Mouse (Mus musculus) frontal cortex, postnatal 14 days (tissue): Measurements from ENCODE around the gene Ccl8.

Experiments
- DNase-seq, 2 experiments: peaks; one replicate each; pipeline ENCODE4 v3.0.0; 2022; ENCODE audit warnings: low spot score in 2 of 2

Ccl8 gene

DNA sequence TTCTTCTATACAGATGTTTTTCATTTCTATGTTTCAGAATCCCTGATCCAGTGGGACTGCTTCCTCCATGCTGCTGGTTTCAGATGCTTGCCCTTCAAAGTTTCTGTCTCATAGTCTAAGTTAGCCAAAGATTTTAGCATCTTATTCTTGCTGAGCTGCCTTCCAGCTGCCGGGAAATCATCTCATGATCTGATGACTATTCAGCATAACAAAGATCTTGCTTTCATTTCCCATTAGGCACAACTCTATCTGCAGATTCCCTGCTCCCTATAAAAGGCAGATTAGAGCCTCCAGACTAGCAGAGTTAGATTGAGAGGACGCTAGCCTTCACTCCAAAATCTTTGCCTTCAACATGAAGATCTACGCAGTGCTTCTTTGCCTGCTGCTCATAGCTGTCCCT is at the start of gene Ccl8:
TSS of gene Ccl8 (plus strand) at position 301 of the 400 bp plus-strand sequence.
- DNase-seq: no peak

DNA sequence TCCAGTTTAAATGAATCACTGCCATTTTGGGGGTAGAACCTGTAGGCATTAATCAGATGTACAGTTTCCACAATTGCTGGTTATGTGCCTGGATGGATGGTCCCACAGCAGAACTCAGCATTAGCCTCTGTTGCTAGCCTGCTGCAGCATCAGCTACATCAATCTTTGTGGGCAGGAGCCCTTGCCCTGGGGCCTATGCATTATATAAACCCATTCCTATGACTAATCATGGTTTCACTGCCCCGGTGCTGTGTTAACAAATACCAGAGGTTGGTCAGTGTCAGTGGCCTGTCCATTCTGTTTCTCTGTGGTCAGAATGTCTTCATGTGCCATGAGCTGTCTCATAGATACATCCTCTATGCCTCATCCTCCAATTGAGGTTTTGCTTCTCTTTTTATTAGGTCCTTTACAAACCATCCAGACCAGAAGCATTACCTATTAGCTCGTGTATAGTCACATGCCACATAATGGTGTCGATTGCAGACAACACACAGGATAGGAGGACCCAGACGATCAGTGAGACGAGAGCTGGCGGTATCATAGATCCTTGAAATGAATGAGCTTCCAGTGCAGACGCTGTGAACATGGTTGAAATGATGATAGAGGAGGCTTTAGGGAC is 47.9 kb upstream of the Ccl8 start:
- no peak for DNase-seq

DNA sequence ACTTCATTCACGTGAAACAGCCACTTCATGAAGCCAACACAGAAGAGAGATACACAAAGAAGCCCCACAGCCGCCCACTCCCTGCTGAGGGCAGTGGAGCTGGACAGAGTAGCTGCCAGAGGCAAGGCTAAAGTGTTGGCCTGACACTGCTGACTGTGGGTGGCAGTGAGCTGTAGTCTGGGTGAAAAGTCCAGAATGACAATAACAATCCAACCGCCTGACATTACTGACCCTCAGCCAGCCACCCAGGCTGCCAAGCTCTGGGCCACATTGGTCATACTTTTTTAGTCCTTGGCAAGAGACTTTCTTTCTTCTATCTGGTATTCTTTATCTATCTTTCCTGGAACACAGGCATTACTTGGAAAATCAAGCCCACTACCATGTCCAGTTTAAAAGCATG is 43.9 kb upstream of the Ccl8 start:
- no peak for DNase-seq

DNA sequence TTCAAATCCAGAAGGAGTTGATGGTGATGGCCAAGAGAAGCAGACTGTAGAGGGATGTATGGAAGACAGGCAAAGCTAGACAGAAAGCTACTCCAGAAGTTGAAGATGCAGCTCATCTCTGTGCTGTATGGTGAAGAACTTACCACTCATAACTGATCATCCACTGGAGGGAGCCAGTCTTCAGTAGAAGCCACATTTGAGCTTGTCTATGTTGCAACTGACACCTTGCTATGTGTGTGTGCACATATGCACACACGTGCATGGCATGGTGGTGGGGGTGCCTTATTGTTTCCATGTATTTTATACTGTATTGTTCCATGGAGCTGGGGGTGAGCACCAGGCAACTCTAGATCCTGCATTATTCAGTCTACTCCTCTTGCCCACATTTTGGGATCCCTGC is 42.6 kb upstream of the Ccl8 start:
- no peak for DNase-seq

DNA sequence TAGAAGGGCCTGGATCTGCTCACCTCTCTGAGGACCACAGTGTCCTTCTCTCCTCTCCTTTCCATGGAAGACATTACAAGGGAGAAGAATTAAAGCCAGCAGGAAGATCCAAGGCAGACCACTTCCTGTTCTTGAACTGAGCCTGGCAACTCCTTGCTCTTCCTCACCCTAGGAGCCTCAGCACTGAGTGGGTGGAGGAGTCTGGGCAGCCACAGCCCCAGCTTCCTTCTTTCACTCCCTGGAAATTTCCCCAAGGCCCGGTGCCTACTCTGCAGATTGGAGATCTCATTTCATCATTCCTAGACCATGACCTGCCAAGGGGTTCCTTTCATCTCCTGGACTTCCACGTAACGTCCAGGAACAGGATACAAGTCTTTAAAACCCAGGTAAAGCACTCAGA is 42.0 kb upstream of the Ccl8 start:
- no peak for DNase-seq

DNA sequence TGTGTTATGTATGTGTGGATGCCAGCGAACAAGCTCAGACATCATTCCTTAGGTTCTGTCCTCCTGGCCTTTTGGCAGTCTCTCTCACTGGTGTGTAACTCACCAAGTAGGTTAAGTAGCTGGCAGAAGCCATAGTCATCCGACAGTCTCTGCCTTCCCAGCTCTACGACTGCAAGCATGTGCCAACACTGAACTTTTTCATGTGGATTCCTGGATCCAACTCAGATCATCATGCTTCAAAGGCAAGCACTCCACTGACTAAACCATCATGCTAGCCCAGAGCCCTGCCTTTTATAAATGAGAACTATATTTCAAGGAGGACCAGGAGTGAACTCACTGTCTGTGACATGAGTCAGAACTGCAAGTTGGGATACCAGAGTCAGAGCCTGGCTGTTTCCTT is 41.3 kb upstream of the Ccl8 start:
- no peak for DNase-seq

DNA sequence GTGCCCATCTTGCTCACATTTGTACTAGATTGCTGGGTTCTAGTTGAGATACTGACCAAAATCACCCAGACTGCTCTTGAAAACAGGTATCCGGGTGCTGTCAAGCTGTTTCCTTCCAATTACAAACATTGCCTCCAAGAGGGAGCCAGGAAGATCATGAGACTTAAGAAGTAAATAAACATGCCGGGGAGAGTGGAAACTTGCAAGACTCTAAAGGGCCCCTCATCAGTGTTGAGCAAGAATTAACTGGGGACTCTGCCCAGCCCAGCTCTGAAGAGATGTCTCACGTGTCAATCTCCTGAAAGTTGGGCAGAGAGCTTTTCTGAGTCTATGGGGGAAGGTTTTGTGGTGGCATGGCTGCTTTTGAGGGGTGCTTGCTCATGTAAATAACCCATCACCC is 38.0 kb upstream of the Ccl8 start:
- no peak for DNase-seq

- DNase-seq: no peak
Measured at GRCm38 (mm10) chr11:82078136-82078730, 36.8 kb upstream of the Ccl8 start.

DNA sequence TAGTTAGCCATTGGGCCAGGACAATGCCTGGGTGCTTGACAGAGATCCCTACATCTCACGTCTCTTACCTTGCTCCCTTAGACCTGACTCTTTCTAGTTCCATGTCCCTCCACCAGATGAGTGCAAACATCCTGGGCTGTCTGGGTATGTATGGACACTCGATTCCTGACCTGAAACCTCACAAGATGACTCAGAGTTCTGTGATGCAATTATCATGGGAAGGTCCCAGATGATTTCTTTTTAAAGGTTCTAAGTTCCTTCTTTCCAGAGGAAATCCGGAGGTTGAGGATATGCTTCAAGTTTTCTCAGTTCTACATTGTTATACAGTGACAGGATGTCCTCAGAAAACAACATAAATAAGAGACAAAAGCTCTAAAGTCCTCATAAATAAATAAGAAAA is 34.1 kb upstream of the Ccl8 start:
- DNase-seq: no peak

DNA sequence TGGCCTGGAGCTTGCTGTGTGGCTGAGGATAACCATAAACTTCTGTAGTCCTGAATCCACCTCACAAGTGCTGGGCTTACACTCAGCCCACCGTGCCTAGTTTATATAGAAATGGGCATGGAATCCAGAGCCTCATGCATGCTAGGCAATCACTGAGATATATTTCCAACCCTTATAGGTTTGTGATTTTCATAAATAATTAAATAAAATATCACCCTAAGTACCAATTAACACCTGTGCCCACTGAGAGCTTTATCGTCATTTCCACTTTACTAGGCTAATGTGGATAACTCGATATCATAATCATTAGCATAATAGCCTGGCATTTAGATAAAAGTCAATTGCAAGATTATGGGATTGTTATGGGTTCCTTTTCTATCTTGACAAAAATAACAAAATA is 30.6 kb upstream of the Ccl8 start:
- DNase-seq: no peak

DNA sequence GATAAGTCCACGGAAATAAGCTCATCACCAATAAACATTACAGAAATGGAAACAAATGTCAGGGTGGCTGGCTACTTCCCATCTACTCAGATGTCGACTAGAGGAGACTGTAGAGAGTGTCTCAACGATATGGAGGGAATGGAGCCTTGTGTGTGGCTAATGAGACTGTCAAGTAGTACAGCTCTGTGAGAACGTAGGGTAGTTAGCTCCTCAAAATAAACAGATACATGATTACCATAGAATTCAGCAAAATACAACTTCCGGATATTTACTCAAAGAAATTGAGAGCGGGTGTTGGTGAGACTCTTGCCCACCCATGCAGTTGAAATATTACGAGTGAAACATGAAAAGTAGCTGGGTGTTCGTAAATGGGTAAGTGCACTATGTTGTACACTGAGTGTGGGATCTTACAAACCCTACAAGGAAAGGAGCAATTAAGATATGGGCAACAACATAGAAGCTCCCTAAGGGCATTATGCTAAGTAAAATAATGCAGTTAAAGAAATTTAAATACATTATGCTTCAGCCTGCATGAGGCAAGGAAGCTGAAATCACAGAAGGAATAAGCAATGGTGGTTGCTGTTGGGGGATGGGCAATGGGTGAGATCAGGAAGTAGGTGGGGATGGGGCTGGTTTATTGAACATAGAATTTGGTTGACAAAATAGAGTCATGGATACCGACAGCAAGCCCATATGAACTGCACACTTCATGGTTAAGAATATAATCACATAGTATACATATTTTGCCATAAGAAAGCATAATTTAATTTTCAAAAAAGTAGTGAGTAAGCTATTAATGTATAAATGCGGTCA is 15.3 kb upstream of the Ccl8 start:
- no peak for DNase-seq

- DNase-seq: no peak
Measured at GRCm38 (mm10) chr11:82101087-82101486, 13.9 kb upstream of the Ccl8 start.

GRCm38 (mm10) chr11:82101529-82101928 is 13.5 kb upstream of the Ccl8 start, which contains the start of gene Ccl12:
Gene Ccl12, plus strand, starts transcription at chr11:82101845.
- DNase-seq: no peak

DNA sequence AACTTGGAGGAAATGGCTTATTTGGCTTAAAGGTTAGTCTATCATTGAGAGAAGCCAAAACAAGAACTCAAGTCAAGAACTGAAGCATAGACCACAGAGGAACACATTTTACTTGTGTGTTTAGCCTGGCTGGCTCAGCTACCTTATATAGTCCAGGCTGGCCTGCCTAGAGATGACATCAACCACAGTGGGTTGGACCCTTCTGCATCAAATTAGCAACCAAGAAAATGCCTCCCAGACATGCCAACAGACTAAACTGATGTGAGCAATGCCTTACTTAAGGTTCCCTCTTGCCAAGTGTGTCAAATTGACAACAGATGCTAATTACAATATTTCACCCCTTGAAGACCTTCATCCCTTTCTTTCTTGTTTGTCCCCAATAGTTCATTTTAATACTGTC is 5.4 kb upstream of the Ccl8 start:
- DNase-seq: no peak

DNA sequence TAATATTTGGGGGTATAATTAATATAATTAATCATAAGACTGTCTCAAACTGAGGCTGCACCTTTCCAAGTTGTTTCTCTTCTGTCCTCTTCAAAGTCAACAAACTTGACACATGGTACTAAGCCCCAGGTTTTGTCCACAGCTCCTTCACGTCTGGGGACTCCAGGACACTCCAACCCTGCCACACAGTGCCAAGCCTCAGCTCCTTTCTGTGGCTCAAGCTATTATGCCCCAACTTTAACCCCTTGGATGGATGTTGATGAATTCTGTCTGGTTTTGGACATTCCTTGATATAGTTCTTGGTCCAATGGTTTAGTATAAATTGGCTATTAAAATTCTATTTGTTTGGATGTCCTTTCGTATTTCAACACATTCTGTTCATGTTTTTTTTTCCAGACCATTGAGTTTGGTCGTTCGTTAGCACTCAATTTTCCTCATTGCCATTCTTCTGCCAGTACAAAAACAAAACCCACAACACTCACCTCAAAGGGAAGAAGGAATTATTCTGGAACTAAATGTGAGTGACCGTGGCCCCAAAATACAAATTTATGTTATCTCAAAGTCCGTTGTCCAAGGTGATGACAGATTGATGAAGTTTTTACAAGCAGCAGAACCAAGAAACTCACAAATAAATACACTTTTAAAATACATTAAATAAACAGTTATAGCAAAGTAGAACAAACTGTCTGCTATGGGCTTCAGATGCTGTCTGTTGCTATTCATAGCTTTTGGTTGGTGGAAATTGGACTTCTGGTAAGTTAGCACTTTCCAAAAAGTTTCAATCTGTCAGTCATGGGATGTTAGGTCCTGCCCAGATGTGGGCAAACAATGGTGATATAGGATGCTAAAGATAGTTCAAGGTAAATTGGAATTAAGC is 4.4 kb upstream of the Ccl8 start:
- no peak for DNase-seq

- DNase-seq: no peak
Measured at GRCm38 (mm10) chr11:82116041-82116440, 1.1 kb downstream of the Ccl8 start.

GRCm38 (mm10) chr11:82132977-82133376 is 18.0 kb downstream of the Ccl8 start:
- DNase-seq: no peak

DNA sequence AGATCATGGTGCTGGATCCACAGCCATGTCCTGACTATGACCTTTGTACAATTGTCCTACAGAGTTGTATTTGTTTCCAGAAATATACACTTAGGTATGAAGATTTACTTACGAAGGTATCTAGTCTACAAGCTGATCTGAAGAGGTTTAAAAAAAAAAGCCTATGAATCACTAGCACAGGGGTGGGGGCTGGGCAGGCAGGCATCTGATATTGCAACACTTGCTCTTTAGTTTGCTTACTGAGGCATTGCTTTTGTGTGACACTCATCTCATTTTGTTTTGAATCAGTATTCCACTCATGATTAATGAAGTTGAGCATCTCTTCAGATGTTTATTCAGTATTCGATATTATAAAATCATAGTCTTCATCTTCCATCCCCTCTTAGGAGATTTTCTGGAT is 21.2 kb downstream of the Ccl8 start:
- no peak for DNase-seq

- no peak for DNase-seq
Measured at GRCm38 (mm10) chr11:82139492-82140094, 24.6 kb downstream of the Ccl8 start.

- no peak for DNase-seq
Measured at GRCm38 (mm10) chr11:82159126-82159525, 44.1 kb downstream of the Ccl8 start.

DNA sequence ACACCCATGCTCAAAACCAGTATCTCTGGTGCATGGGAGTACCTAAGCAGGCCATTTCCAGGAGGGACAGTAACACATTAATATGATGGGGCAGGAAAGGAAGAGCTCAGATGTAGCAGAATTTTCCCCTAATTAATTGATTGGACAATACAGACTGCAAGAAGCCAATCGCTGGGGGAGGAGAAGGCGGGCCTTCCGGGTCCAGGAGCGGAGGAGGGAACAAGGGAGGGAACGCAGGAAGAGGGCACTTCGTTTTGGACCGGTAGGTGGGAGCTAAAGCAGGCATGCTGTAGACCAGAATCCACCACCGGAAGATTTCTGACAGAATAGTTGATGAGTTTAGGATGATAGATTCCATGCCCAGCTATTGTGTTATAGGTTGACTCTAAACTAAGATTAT is 48.3 kb downstream of the Ccl8 start:
- no peak for DNase-seq
